8 mouse cellular contexts compared by ENCODE assay signal in genomic region chr17:10319431-10319684, GRCm38 (mm10). TPM values are rescaled to one million over a fixed set of nuclear protein-coding genes. Genes with fewer than 3 reads are reported as not detected.
DNase-seq lines count a peak whose midpoint lies in the region; ATAC-seq and TF ChIP-seq lines count a peak whose summit lies in the region.

No protein-coding gene starts in this region.

- no peak for TF ChIP-seq CTCF in small intestine, adult 2 months (IDR thresholded peaks at IDR 0.05; ENCODE audit: extremely low read depth, insufficient read length, insufficient replicate concordance, low read depth, low read length)

- no peaks in the 10 kb centered on the region for H3K27me3 ChIP-seq in megakaryocyte, embryonic 14.5 days (replicated peaks)
- H3K27me3 ChIP-seq in limb, embryonic 10.5 days (ENCODE audit: low read depth, poor library complexity, severe bottlenecking), result no peaks in the 10 kb centered on the region
- H3K27me3 ChIP-seq in small intestine, adult 2 months (ENCODE audit: control insufficient read depth, insufficient read depth, low read length), result peaks cover 26% of the 10 kb centered on the region

- TF ChIP-seq POLR2A in small intestine, adult 2 months (IDR thresholded peaks at IDR 0.05; ENCODE audit: low read depth, low read length), result no peak

- DNase-seq in cerebellum, postnatal 25 days, result no peak
- DNase-seq in limb, embryonic 10.5 days (ENCODE audit: low spot score), result no peak
- DNase-seq in left cerebral cortex, adult 18-20 months (ENCODE audit: low spot score in 2 of 2), result no peak

- WGBS in limb, embryonic 10.5 days, result 15% methylated on average over 46 of the region's 46 CpGs
- WGBS in small intestine, adult 2 months, result 5% methylated on average over 41 of the region's 46 CpGs

- peaks cover 23% of the 10 kb centered on the region for H3K4me1 ChIP-seq in megakaryocyte, embryonic 14.5 days
- H3K4me1 ChIP-seq in limb, embryonic 10.5 days, result peaks cover 24% of the 10 kb centered on the region
- H3K4me1 ChIP-seq in small intestine, adult 2 months (ENCODE audit: control insufficient read depth, insufficient read depth, insufficient read length, low read length), result no peaks in the 10 kb centered on the region; the same call in 1 of the 2 replicates

- no peaks in the 10 kb centered on the region for H3K36me3 ChIP-seq in megakaryocyte, embryonic 14.5 days (replicated peaks; ENCODE audit: low read length)
- no peaks in the 10 kb centered on the region for H3K36me3 ChIP-seq in limb, embryonic 10.5 days
- H3K36me3 ChIP-seq in small intestine, adult 2 months (ENCODE audit: control insufficient read depth, insufficient read depth, low read length), result no peaks in the 10 kb centered on the region

- peak; percentile 27; the same call in 1 of the 2 replicates for ATAC-seq in cerebellum, adult (ENCODE audit: insufficient number of reproducible peaks, low FRiP score, low TSS enrichment)
- ATAC-seq in megakaryocyte, adult 5-6 weeks (ENCODE audit: poor library complexity, severe bottlenecking), result no peak
- ATAC-seq in monocyte, adult 5-6 weeks (replicated peaks; ENCODE audit: insufficient number of reproducible peaks, low FRiP score, low TSS enrichment, poor library complexity, severe bottlenecking), result no peak

- H3K9me3 ChIP-seq in megakaryocyte, embryonic 14.5 days, result no peaks in the 10 kb centered on the region
- no peaks in the 10 kb centered on the region for H3K9me3 ChIP-seq in limb, embryonic 10.5 days (replicated peaks)

- peak overlapping the region; percentile 99 for H3K27ac ChIP-seq in limb, embryonic 10.5 days
- peak overlapping the region; percentile 84; the same call in 1 of the 2 replicates for H3K27ac ChIP-seq in small intestine, adult 2 months (ENCODE audit: insufficient read depth, low read depth, low read length)

- peak overlapping the region; percentile 97 for H3K4me3 ChIP-seq in megakaryocyte, embryonic 14.5 days (replicated peaks)
- H3K4me3 ChIP-seq in limb, embryonic 10.5 days, result peak overlapping the region; percentile 92
- H3K4me3 ChIP-seq in small intestine, adult 2 months (ENCODE audit: low read depth, low read length), result peak overlapping the region; percentile 64

RNA-seq across cellular contexts. Expression of gene Qk, which starts 0.3 kb away (rescaled TPM):
- polyA plus RNA-seq in megakaryocyte, embryonic 14.5 days (2012; ENCODE audit: insufficient read depth, low replicate concordance), result 1.2 and 4.0 TPM in 2 replicates
- 239 and 268 TPM in 2 replicates for total RNA-seq in megakaryocyte, adult 5-6 weeks (2015)
- 115 and 132 TPM in 2 replicates for total RNA-seq in megakaryocyte, adult 5-6 weeks (2017)
- 23.9 and 24.2 TPM in 2 replicates for polyA plus RNA-seq in limb, embryonic 10.5 days (2016; fragmentation: Nextera tagmentation; extraction: Ambion mirVana)
- polyA plus RNA-seq in small intestine, adult 2 months (2012; rRNA removed), result 11.3 and 13.5 TPM in 2 replicates
- 100 to 1,000 TPM; 299 to 327 TPM for total RNA-seq in left cerebral cortex, adult 18-20 months (2021)
- total RNA-seq in monocyte, adult 5-6 weeks (2017), result 117 to 144 TPM (median 122 TPM) in 3 replicates
